Mouse (Mus musculus) kidney, postnatal 4 days (tissue): ENCODE measurements around the gene Nbea.
A peak's percentile ranks its signal among the peaks of the same experiment; 100 is the strongest.

Experiments used
- DNase-seq, 2 experiments: peaks; one replicate each; pipeline ENCODE4 v3.0.0; 2021; ENCODE audit warnings: mixed read lengths in 2 of 2

Gene Nbea

GRCm38 (mm10) chr3:56183159-56184133 is at the start of gene Nbea:
Nbea (minus strand) TSS chr3:56183701.
- peak; percentile 90 to 93 for DNase-seq

DNA sequence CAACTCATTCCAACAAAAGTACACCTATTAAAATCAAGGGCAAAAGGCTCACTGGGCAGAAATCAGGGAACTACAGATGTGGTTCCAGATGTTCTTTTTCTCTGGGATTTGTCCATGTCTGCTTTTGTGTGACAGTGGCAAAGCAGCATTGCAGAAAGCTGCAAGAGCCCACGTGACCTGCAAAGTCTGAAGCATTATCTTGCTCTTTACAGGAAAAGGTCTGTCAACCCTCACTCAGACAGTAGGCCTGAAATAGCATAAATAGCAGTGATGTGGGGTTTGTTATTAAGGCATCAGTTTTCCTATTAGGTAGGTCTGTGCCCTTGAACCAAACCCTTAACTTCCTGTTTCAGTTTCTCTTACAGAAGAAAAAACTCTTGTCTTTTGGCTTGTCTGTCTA is 45.8 kb upstream of the Nbea start:
- no peak for DNase-seq

- no peak for DNase-seq
These were observed 32.5 kb upstream of the Nbea start for GRCm38 (mm10) chr3:56215989-56216388.

GRCm38 (mm10) chr3:56203968-56204367 is 20.5 kb upstream of the Nbea start:
- no peak for DNase-seq

GRCm38 (mm10) chr3:56188238-56188637 is 4.7 kb upstream of the Nbea start:
- no peak for DNase-seq

DNA sequence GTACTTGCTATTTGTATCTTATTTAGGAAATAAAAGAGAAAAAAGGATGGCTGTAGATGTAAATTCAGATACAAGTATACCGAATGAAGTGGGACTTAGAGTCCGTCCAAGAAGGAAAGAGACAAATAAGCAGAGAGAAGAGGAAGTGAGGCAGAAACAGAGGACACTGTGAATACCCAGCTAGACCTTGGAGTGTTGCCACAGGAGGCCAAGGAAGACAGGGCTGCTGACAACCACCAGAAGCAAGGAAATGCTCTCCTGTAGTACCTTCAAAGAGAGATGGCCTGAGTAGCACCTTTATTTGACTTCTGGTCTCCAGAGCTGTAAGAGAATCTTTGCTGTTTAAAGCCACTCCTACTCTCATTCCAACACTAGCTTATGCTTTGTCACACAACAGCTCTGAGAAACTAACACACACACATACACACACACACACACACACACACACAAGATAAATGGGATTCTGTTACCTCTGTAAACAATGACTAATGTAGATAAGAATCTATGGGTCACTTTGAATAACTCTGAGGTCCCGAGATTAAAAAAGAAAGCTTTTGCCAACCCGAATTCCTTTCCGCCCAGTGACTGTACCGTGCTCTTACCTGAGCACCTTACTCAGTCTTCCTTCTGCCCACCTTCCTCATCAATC is 3.8 kb upstream of the Nbea start:
- DNase-seq, result peak; percentile 1 to 5

- DNase-seq, result peak; percentile 46 to 56
These were observed 936 bp downstream of the Nbea start for GRCm38 (mm10) chr3:56182371-56183158.

- DNase-seq, result no peak
These were observed 1.5 kb downstream of the Nbea start for GRCm38 (mm10) chr3:56181991-56182370.

- DNase-seq, result no peak
These were observed 2.5 kb downstream of the Nbea start for GRCm38 (mm10) chr3:56181025-56181424.

- DNase-seq, result no peak
These were observed 25.6 kb downstream of the Nbea start for GRCm38 (mm10) chr3:56157864-56158263.

DNA sequence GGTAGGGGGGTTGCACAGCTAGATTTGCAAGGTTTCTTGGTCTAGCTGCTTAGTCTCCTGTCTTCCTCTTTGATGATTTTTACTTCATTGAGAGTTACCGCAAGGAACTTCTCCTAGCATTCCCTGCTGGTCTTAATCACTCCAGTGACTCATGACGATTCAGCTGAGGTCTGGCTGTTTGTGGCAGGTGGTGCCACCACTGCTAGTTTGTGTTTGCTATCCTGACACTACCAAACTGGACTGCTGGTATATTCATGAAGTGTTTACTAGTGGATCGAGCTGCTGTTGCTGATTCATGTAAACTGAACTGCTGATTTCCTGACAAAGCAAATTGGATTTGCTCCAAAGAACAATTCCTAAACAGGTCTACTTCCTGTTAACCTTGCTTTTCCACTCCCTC is 56.8 kb downstream of the Nbea start:
- DNase-seq, result no peak

GRCm38 (mm10) chr3:56116647-56117046 is 66.9 kb downstream of the Nbea start:
- no peak for DNase-seq

GRCm38 (mm10) chr3:56108101-56108500 is 75.4 kb downstream of the Nbea start:
- DNase-seq, result no peak

GRCm38 (mm10) chr3:56097105-56097504 is 86.4 kb downstream of the Nbea start:
- DNase-seq, result peak in 1 of 2 experiments; percentile 16

- DNase-seq, result no peak
These were observed 104.4 kb downstream of the Nbea start for GRCm38 (mm10) chr3:56079015-56079612.

DNA sequence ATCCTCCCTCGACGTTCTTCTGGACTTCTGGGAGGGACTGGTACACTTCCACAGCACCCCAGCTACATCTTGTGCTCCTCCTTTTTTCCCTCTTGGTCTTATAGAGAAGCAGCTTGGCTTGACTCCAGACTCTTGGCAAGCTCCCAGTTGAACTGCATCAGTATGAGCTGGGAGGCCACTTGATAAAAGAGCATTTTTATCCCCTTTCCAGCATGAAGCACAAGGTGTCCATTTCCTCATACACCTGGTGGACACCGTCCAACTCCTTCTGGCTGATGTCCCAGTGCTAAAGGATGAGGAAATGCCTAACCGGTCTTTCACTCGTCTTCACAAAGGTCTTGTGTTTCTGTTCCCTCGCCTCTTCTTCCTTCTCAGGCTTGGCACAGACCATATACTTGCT is 115.7 kb downstream of the Nbea start:
- peak; percentile 26 to 40 for DNase-seq

GRCm38 (mm10) chr3:56066360-56067040 is 117.0 kb downstream of the Nbea start:
- DNase-seq, result no peak

- no peak for DNase-seq
These were observed 118.3 kb downstream of the Nbea start for GRCm38 (mm10) chr3:56065234-56065633.

DNA sequence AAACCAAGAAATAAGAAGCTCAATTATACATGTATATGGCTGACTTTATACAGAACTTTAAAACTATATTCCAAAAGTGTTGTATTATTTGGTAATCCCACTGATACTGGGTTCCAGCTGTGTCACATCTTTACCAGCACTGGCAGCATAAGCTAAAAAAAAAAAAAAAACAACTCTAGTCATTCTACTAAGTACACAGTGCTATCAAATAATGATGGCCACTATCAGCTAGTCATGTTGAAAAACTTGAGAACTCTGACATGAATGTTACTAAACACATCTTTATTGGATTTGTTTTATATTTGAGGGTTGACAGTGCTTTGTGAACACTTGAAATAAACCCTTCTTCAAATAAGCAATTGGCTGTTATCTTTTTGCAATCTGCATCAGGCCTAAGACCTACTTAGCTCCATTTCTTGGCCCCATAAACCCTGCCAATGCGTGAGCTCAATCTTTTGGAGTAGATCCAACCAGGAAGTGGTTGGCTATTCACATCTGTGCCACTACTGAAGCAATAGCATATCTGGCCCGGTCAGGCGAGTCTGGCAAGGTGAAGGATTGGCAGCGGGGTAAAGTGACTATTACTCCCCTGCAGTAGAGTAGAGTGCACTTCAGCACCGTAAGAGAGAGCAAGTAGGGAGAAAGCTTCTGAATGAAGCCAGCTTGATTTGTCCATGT is 137.7 kb downstream of the Nbea start:
- DNase-seq, result peak; percentile 2 to 4

DNA sequence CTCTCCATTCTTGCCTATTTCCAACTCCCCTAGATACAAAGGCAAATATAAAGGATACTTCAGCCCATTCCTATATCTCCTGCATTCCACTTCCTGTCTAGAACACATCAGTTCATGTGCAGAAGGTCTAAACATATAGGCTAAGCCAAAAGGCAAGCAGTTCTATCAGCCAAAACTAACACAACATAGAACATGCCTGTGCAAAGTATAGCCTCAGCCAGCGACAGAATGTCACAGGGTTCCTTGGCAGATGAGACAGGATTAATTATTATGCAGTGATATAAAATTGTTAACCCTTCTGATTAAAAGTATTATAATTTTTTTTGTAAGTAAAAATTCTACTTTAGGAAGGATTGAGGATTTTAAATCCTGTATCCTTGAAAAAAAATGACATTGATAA is 140.4 kb downstream of the Nbea start:
- DNase-seq, result no peak

GRCm38 (mm10) chr3:56039494-56039893 is 144.0 kb downstream of the Nbea start:
- DNase-seq, result no peak

GRCm38 (mm10) chr3:56034596-56034995 is 148.9 kb downstream of the Nbea start:
- no peak for DNase-seq
